Mouse (Mus musculus) cerebral cortex, adult 2 months (tissue): ENCODE measurements around the gene Efcab12.

Experiments used
- WGBS: fragments of 180-500 bp; shearing (Covaris S2); methylation state at CpG from one replicate; pipeline ENCODE4 v1.1.7; 2018; 5-methylcytosine and 5-hydroxymethylcytosine counted together

Gene Efcab12

DNA sequence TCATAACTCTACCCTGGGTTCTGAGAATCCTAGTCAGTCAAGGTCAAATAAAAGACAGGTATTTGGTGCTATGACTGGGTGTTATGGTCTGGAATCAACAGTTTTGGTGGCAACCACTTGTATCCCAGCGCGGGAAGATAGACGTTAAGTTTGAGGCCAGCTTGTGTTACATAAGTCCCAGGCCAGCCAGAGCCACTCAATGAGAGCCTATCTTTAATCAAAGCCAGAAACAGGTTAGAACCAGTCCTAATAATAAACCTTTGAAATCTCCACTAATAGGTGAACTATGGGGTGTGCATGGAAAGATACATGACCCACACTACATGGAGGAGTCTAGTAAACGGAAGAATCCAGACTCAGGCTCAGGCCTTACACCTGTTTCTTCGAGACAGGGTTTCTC is 533 bp upstream of the Efcab12 start:
- WGBS, result 69% methylated on average over 5 of the region's 5 CpGs

DNA sequence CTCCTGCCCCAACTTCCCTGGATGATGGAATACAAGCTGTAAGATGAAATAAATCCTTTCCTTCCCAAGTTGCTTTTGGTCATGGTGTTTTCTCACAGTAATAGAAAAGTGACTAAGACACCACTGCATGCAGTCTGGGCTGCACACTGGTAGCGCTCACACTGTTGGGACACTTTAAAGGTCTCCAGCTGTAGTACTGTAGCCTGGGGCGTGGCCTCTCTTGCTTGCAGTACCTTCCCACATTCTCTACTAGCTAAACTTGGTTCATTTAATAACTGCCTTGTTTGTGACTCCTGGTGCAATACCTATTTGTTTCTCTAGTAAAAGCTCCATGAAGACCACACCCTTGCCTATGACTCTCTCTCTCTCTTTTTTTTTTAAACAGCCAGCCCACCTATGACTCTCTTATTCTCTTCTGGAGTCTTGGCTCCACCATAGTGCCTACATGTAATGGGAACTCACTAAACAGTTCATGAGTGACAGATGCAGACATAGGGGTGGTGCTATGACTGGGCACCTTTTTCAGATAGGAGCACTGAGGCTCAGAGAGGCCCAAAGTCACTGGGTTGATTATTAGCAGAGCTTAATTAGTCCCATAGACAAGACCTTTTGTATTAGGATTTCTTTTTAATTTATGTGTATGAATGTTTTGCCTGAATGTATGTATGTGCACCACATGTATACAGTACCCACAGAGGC is 5.9 kb downstream of the Efcab12 start:
- 97% methylated on average over 2 of the region's 2 CpGs for WGBS

DNA sequence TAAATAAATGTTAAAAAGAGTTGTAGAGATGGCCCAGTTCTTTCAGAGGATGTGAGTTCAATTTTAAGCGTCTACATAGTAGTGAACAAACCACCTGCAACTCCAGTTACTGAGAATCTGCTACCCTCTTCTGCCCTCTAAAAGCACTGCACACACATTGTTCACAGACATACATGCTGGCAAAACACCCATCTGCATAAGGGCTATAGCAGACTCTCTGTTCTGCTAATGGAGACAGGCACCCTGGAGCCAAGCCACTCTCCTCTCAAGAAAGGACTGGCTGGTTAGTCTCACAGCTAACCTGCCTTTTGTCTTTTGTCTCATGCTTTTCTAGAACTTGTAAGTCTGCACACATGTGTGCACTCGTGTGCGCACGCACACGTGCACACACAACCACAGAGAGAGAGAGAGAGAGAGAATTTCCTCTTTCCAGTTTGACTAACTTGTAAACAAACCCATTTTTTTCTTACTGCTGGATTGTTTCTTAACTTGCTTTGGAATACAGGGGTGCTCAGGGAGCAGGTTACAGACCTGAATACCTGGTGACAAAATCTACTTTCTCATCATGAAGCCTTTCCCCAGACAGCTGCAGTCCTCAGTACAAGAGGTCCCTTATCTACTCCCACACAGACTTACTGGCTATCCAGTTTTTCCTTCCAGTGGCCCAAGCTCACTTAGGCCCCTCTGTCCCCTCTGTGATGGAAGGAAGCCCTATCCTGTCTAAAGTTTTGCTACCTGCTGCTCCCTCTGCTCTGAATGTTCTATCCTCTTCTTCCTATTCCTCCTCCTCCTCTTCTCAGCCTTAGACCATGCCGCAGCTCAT is 7.2 kb downstream of the Efcab12 start:
- 82% methylated on average over 6 of the region's 6 CpGs for WGBS

DNA sequence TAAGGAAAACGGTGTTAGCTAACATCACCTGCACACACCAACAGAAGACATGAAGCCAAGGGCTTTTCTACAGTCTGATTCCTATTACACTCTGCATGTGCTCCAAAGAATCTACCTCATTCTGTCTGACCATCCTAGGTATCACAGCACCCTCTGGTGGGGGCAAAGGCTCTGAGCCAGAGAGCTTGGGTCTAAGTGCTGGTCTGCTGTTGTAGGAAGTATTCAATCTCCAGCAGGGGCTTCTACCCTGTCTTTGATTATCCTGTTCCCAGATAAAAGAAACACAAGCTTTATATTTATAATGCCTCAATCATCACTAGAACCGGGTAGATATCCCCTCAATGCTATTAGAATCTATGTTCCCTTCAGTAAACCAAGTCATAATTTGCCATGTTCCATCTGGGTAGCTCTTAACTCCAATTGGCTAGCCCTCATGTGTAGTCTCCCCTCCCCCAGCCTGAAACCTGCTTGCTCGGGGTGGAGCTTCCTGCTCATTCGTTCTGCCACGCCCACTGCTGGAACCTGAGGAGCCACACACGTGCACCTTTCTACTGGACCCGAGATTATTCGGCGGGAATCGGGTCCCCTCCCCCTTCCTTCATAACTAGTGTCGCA is 14.3 kb downstream of the Efcab12 start:
- WGBS, result 10% methylated on average over 6 of the region's 11 CpGs

DNA sequence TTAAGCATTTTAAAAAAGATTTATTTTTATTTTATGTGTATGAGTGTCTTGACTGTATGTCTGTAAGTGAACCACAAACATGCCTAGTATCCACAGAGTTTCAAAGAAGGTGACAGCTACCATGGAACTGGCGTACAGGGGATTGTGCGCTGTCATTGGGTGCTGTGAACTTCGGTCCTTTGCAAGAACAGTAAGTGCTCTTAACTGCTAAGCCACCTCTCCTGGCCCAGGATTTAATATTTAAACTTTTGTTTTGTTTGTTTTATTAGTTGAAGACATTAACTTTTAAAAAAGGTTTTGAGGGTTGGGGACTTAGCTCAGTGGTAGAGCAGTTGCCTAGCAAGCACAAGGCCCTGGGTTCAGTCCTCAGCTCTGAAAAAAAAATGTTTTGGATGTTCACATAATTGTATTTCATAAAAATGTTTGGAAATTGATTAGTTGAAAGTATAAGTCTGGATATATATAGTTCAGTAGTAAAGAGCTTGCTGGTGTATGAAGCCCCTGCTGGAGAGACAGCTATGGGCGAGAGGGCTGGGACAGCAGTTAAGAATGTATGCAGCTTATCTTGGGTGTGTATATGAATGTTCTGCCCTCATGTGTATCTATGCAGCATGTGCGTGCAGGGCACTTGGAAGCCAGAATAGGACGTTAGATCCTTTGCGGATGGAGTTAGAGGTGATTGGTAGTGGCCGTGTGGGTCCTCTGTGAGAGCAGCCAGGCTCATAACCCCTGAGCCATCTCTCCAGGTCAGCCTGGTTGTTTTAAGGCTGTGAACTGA is 16.8 kb downstream of the Efcab12 start:
- WGBS, result 90% methylated on average over 8 of the region's 8 CpGs

DNA sequence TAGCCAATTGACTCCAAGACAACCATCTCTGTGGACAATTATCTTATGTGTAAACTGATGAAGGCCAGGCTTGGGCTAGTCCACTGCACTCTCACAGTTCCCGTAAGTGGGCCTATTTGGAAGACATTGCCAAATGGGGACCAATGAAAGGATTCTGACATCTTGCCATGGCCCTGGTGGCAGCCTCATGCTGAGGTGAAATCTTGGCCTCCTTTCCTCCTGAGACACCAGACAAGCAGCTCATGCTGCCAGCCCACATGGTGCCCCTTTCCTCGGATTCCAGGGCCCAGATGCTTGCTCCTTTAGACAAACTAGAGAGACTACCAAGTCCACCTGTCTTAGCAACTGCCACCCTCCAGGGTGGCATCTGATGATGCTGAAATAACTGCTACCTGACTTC is 20.1 kb downstream of the Efcab12 start:
- 72% methylated on average over 2 of the region's 2 CpGs for WGBS

DNA sequence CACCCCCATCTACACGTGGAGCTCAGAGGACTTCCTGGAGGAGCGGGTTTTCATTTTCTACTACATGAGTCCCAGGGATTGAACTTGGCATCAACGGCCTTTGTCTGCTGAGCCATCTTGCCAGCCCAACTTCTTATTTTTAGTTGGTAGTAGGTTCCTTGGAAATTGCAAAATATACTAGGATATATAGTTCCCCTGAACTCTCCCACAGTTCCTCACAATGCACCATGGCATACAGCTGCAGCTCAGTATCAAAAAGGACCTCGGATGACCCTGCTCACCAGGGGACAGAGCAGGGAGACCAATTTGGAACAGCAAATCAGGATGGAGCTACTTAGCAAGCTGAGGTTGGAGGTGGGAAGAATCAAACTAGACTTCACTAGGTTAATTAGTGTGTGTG is 23.2 kb downstream of the Efcab12 start:
- WGBS, result 70% methylated on average over 4 of the region's 4 CpGs

DNA sequence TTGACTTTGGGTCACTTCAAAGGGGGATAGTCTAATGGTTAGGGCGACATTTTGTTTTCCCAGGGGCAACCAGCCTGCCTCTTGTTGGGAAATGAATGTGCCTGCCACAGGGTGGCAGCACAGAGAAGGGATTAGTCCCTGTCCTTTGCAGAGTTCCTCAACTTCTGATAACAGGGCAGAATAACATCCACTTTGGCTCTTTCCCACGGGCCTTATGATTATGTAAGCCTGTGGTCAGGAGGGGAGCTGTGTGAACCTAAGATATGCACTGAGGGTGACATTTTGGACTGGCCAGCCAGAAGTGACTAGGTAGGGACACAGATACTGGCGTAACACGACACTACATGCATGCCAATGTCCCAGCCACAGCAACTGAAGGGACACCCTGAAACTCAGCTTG is 24.1 kb downstream of the Efcab12 start:
- 37% methylated on average over 4 of the region's 4 CpGs for WGBS

DNA sequence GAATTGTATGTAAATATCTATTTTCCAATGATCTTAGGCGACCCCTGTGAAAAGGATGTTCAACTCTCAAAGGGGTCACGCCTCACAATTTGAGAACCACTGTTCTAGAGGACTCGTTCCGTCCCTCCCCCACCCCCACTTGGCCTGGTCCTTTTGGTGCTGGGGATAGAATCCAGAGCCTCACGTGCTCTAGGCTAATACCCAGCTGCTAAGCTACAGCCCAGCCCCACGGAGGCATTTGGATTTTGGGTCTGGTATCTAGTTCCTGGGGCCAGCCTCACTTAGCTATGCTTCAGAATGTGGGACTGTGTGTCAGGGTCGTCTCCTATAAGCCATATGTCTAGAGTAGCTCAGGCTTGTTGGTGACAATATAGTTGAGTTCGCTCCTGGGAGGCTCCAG is 26.6 kb downstream of the Efcab12 start:
- WGBS, result 72% methylated on average over 8 of the region's 8 CpGs

DNA sequence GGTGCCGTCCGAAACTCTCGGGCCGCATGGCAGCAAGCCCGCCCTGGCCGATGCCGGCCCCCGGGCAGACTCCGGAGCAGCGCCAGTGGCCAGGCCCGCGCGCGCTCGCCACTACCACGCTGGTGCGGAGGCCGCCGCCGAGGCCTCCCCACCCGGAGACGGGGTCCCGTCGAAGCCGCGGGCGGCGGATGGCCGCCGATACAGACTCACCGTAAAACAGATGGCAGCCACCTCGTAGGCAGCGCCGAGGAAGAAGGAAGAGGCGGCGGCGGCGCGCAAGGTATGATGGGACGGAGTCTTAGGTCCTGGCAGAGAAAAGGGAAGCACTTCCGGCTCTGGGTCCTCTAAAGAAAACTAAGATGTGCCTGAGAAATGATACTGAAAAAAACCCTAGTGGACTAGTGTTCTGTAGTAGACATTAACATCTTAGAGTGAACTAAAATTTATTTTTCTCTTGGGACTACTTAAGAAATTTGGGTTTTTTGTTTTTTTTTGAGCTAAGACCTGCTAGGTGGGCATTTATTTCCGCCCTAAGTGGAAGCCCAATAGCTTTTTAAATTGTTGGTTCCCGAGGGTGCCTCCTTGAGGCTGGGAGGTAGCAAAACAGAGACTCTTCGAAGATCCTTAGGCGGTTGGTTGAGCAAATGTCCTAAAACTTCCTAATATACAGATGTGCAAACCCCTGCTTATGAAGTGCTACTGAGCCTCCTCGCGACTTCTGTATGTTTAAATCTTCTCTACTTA is 29.6 kb downstream of the Efcab12 start, which contains the start of gene Rpl32:
Rpl32 (minus strand) TSS at position 260 of the 744 bp plus-strand sequence.
- WGBS, result under 1% methylated on average over 47 of the region's 47 CpGs

DNA sequence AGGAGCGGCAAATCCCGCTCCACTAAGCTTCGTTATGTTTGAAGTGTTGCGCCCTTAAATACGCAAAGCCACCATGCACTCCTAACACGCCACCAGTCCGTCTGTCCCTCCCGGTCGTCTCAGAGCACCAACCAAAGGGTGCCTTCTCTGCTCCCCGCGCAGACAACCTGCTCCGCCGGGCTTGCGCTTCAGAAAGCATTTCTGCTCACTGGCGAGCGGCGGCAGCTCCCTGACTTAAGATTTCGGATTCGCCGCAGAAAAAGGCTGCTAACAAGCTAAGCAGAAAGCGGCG is 30.1 kb downstream of the Efcab12 start:
- 0% methylated on average over 22 of the region's 22 CpGs for WGBS

DNA sequence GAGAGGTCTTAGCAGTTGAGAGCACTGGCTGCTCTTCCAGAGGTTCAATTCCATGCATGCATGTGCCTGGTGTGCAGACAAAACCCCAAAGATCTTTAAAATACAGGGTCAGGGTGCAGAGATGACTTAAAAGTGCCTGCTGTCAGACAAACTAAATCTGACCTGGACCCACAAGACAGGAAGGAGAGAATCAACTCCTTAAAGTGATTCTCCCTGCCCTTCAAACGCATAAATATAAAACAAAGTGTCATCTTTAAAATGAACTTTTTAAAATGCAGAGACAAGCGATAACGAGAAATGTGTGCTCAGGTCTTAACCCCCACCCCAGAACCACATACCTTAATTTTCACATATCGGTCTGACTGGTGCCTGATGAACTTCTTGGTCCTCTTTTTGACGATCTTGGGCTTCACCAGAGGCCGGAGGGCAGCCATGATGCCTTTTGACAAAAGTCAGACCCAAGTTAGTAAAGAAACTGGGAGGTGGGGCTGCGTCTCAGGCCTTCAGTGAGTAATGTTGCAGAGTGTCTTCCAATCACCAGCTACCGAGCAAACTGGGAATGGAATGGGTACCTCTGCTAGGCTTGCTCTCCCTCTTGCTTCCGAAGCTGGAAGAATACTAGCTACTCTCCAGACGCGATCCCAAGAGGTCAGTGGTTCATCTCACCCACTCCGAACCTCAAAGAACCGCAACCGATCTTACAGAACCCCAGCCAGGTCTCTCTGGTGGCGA is 30.6 kb downstream of the Efcab12 start:
- 5% methylated on average over 15 of the region's 15 CpGs for WGBS

DNA sequence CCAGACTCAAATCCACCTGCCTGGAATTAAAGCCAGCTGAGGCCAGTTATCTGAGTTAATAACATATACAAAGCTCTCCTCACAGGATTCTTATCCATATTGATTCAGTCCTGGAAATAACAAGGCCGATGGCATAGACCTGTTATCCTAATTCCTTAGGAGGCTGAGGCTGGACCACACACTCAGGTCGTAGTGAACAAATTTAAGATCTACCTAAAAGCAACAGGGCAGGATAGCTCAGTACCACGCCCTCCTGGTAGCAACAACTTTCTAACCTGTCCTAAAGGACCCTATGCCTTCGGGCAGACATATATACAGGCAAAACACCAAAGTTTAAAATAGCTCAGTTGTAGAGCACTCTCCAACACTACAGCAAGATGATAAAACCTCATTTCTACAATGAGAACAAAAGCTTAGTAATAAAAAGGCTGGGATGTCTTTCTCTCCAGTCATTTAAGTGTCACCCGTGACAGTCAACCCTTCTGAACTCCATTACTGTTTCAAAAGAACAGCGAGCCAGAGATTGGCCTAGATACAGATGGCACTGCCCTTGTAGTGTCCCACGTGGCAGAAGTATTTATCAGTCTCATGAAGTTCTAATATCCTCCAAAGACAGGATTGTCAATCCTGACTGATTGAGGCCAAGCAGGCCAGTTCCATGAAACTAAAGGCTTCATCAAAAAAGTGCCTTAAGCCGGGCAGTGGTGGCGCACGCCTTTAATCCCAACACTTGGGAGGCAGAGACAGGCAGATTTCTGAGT is 33.6 kb downstream of the Efcab12 start:
- 63% methylated on average over 10 of the region's 10 CpGs for WGBS

DNA sequence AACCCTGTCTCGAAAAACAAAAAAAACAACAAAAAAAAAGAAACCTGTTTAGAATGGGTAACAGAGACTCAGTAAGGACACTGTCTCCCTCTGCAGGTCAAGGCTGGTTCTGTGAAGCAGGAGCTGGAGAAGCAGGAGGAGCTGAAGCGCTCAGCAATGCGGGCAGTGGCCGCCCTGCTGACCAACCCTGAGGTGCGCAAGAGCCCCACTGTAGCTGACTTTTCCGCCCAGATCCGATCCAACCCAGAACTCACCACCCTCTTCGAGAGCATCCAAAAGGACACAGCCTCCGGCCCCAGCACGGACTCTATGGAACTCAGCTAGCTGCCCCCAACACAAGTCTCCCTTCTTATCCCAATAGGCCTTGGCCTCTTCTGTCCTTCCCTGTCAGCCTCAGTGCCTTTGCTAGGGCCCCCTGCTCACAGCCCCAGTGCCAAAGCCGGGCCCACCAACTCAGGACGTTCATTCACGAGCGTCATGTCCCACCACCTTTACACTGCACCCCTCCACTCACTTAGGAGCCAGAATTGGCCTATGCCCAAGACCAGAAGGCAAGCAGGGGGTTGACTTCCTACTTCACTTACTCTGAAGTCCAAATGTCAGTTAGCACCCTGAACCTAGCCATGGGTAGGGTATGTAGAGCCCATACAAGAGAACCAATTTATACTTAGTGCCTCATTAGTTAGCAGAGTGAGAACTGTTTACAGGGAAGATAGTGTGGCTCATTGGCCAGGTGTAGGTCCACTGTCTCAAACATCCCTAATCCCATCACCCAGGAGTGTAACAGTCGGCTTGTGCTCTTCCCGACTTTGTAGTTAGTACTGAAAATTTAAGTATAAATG is 34.5 kb downstream of the Efcab12 start:
- 43% methylated on average over 16 of the region's 16 CpGs for WGBS

DNA sequence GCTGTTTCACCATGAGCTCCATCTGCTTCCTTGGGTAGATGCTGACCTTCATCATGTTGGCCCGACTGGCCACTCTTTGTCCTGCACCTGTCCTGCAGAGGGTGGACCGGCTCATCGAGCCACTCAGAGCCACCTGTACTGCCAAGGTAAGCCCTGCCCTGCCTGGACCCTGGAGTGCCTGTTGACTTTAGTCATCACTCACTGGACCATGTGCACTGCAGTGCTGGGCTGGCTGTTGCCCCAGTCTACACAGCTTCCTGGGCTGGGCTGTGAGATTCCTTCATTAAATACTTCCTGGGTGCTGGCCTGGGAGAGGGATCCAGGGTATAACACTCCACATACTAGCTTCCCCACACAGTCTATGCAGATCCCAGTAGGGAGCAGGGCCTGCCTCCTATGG is 36.4 kb downstream of the Efcab12 start:
- WGBS, result 97% methylated on average over 3 of the region's 3 CpGs

DNA sequence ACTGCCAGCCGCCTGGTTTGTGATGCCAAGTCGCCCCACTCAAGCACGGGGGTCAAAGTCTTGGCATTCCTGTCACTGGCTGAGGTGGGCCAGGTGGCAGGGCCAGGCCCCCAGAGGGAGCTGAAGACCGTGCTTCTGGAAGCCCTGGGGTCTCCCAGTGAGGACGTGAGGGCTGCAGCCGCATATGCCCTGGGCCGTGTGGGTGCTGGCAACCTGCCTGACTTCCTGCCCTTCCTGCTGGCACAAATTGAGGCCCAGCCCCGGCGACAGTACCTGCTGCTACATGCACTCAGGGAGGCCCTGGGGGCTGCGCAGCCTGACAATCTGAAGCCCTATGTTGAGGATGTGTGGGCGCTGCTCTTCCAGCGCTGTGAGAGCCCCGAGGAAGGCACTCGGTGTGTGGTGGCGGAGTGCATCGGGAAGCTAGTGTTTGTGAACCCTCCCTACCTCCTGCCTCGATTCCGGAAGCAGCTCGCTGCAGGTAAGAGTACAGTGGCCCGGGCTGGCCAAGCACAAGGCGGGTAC is 45.5 kb downstream of the Efcab12 start:
- 67% methylated on average over 21 of the region's 21 CpGs for WGBS

DNA sequence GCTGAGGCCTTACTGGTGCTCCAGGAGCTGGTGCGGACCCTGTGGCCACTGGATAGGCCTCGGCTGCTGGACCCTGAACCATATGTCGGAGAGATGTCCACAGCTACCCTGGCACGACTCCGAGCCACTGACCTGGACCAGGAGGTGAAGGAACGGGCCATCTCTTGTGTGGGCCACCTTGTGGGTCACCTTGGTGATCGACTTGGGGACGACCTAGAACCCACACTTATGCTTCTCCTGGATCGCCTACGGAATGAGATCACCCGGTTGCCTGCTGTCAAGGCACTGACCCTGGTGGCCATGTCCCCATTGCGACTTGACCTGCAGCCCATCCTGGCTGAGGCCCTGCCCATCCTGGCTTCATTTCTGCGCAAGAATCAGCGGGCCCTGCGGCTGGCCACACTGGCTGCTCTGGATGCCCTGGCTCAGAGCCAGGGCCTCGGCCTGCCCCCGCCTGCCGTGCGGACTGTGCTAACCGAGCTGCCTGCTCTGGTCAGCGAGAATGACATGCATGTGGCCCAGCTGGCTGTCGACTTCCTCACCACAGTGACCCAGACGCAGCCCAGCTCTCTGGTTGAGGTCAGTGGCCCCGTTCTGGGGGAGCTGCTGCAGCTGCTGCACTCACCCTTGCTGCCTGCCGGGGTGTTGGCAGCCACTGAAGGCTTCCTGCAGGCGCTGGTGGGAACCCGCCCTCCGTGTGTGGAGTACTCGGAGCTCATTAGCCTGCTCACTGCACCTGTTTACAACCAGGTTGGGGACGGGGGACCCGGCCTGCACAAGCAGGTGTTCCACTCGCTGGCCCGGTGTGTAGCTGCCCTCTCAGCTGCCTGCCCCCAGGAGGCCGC is 46.1 kb downstream of the Efcab12 start:
- WGBS, result 72% methylated on average over 34 of the region's 34 CpGs

DNA sequence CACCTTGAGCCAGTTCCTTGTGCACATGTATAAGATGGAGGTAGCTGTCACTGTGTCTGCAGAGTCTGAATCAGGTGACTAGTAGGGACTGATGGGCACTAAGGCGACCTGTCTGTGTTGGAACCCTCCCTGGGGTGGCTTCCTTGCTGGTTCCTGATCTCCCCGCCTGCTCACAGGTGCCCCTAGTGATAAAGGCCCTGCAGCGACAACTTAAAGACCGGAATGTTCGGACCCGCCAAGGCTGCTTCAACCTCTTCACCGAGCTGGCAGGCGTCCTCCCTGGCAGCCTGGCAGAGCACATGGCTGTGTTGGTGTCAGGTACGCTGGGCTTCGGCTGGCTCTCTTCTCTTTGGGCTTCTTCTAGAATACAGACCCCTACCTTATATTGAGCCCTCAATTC is 47.2 kb downstream of the Efcab12 start:
- 88% methylated on average over 10 of the region's 10 CpGs for WGBS
